Mouse (Mus musculus): Measurements from ENCODE around the gene Adarb2. TPM values are rescaled to one million over a fixed set of nuclear protein-coding genes. Genes with fewer than 3 reads are reported as not detected.

Gene Adarb2
- under 1 TPM in 1 of 2 experiments, not detected in 1; 0.12 TPM for total RNA-seq (2021)
- long read RNA-seq, experiment 1 = 0 reads
- long read RNA-seq, experiment 2 = 0 reads

- DNase-seq (ENCODE audit: low spot score) = no peak
Measured at GRCm38 (mm10) chr13:8202681-8203476, at the start of gene Adarb2. TSS of gene Adarb2 (plus strand) at chr13:8202866.

GRCm38 (mm10) chr13:8173800-8174199 is 28.9 kb upstream of the Adarb2 start:
- DNase-seq (ENCODE audit: low spot score) = no peak

DNA sequence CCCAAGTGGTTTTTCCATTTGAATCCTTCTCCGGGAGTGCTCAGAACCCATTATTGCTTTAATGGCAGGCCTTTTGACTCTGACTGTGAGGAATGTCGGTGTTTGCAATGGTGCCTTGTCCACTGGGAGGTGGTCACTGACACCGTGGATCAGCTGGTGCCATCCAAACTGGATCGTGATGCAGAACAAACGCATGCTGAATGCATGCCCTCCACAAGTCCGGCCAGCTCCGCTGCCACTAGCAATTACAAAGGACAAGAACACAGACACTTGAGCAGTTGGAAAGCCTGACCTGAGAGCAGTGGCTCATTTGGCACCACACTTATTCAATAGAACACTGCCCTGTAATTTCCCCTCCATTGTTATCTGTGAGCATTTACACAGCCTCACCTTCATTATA is 10.7 kb upstream of the Adarb2 start:
- DNase-seq (ENCODE audit: low spot score) = no peak

- DNase-seq (ENCODE audit: low spot score) = no peak
Measured at GRCm38 (mm10) chr13:8199186-8199880, 3.3 kb upstream of the Adarb2 start.

DNA sequence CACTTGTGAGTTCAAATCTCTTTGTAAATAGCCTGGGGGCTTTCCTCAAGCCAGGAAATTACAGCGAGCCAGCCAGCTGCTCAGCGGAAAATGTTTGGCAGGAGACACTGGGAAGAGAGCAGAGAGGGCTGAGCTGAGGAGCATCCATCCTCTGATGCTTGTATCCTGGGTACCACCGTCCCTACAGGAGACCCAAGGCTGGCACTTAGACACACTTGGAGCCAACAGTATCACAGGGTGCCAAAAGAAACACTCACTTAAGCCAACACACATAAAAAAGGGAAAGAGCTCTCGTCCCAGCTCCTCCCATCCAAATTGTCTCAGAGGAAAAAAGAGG is 779 bp downstream of the Adarb2 start:
- DNase-seq (ENCODE audit: low spot score) = no peak

- no peak for DNase-seq (ENCODE audit: low spot score)
Measured at GRCm38 (mm10) chr13:8207337-8207736, 4.7 kb downstream of the Adarb2 start.

GRCm38 (mm10) chr13:8210776-8211175 is 8.1 kb downstream of the Adarb2 start:
- DNase-seq (ENCODE audit: low spot score) = no peak

GRCm38 (mm10) chr13:8238871-8239270 is 36.2 kb downstream of the Adarb2 start:
- DNase-seq (ENCODE audit: low spot score) = no peak

- no peak for DNase-seq (ENCODE audit: low spot score)
Measured at GRCm38 (mm10) chr13:8248016-8248667, 45.5 kb downstream of the Adarb2 start.

- no peak for DNase-seq (ENCODE audit: low spot score)
Measured at GRCm38 (mm10) chr13:8272158-8272945, 69.7 kb downstream of the Adarb2 start.

GRCm38 (mm10) chr13:8283116-8283515 is 80.5 kb downstream of the Adarb2 start:
- DNase-seq (ENCODE audit: low spot score) = no peak

DNA sequence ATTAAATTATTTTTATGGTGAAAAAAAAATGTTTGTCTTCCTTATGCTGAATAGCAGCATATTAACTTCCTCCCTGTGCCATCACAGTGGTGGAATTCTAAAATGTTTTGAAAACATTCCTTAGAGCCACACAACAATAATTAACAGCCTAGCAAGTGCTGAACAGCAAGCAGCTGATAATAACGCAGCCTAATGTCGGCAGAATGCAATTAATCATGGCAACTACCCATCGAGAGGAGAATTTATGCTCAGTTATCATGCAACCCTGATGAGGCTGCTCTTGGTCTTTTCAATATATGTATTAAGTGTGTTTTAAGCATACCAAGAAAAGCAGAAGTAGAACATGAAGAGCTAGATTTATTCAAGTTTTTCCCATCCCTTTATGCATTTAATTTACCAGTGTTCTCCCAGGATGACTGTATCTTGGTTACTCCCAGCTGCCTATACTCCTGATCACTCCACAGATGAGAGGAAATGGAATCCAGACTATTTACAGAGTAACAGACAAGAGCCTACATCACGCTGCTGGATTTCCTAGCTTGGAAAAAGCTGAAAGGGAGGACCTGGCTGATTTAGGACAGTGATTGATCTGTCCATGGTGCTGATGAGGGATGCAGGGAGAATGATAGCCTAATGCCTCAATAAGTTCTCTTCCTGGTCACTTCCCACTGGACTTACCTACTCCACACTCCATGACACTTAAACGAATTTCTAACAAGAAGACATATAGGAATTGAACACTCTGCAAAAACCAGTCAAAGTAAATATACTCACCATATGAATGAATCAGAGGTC is 113.9 kb downstream of the Adarb2 start:
- DNase-seq (ENCODE audit: low spot score) = no peak

DNA sequence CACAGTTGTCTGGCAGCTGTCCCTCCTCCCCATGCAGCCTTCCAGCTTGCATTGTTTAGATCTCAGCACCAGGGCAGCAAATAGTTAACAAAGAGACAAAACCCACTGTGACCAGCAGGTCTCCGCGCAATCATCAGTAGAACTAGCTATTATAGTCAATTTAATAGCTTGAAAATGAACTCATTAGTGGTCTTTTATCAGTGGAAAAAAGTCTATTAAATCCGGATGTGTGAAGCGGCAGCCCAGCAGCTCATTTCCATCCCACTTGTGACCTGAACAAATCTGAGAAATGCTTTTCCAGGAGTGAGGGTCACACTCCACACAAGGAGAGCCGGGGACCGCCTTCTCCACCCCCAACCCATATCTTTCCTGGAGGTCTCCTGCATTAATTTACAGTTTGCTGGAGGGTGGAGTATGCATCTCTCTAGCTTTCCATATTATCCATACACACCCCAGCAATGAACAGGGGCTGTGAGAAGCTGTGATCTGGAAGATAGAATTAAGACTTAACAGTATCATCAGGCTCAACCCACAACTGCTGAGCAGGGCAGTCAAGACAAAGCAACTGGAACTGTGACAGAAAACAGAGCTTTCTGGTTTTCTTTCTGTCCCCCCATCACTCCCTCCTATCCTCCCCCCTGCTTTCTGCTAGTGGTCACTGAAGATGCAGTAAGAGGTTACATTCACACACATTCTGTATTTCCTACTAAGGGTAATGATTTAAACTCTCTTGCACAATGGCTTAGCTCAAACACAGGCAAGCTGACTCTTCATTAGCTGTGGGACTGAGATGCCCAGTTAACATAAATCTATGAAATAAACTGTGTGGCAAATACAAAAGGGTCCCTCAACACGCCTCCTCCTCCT is 131.2 kb downstream of the Adarb2 start:
- no peak for DNase-seq (ENCODE audit: low spot score)

GRCm38 (mm10) chr13:8334580-8334979 is 131.9 kb downstream of the Adarb2 start:
- DNase-seq (ENCODE audit: low spot score) = no peak

DNA sequence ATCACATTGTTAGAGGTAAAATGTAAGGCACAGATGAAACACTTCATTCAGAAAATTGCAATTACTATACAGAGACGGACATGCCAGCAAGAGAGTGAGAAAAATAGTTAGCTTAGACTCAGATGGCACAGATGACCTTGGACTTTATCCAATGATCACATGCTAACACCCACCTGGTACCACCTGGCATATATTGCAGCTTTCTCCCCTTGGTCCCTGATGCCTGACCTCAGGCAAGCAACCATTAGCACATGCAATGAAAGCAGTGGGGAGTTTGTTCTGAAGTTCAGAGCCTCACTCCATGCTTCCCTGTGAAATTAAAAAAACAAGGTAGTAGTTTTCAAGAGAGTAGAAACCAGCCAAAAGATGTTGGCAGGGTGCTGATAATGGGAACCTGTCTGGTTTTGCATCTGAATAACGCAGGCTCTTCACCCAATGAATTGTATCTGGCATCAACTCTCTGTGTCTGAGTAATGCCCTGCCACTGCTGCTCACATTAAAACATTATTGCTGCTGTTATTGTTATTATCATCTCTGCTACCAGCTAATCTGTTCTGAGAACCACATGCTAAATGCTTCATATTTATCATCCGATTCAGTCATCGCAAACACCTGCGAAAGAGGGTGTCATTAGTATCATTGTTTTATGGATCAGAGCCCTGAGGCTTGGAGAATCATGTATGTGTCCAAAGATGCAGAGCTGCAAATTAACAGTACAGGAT is 138.6 kb downstream of the Adarb2 start:
- DNase-seq (ENCODE audit: low spot score) = no peak

DNA sequence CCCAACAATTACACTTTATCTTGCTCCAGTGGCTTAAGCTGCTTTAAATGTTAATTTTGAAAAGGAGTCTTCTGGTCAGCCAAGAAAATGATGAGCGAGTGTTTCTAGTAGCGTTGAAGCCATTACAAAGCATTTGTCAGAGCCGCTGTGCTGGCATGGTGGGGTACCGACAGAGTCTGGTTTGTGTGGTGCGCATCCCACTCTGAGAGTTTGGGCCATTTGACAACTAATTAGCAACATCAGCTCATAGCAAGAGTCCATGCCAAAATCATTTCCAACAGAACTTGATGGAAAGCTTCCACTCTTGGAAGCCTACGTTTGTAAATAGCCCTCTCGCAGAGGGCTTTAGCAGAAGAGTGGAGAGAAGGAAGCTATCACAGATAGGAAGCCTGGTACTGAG is 144.5 kb downstream of the Adarb2 start:
- no peak for DNase-seq (ENCODE audit: low spot score)

GRCm38 (mm10) chr13:8352341-8352740 is 149.7 kb downstream of the Adarb2 start:
- no peak for DNase-seq (ENCODE audit: low spot score)

DNA sequence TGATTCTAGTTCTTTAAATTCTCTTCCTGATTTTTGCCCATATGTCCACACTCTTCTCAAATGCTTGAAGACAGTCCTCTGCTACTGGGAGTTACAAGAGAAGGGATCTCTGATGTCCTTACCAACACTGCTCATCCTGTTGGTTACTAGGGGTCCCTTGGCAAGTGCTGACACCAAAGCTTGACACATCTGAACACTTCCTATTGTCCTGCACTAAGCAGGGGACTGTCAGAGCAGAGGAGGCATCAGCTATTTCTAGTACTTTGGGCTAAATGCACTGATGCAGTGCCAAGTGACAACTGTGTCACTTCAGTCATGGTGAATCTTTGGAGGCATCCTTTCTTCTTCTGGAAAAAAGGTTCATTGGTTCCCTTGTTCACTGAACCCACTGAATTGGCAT is 150.3 kb downstream of the Adarb2 start:
- no peak for DNase-seq (ENCODE audit: low spot score)

- no peak for DNase-seq (ENCODE audit: low spot score)
Measured at GRCm38 (mm10) chr13:8365523-8365922, 162.9 kb downstream of the Adarb2 start.
